Mouse (Mus musculus): ENCODE data around the gene Colq. TPM values are rescaled to one million over a fixed set of nuclear protein-coding genes. Genes with fewer than 3 reads are reported as not detected.

Colq gene
- total RNA-seq, 2 experiments from 2014 or later = 2.0 to 3.3 TPM

GRCm38 (mm10) chr14:31577966-31578735, 13.0 kb downstream of the Colq start:
- intact Hi-C loops (cut with DNase I) = no loop called here

GRCm38 (mm10) chr14:31576846-31577697, 14.1 kb downstream of the Colq start:
- intact Hi-C loops (cut with DNase I) = no loop called here
- no peak for DNase-seq (ENCODE audit: extremely low spot score in 1 of 2, low spot score in 2 of 2)

More at GRCm38 (mm10) chr14:31577966-31578735, 13.0 kb downstream of the Colq start:
- no peak for DNase-seq (ENCODE audit: extremely low spot score in 1 of 2, low spot score in 2 of 2)

GRCm38 (mm10) chr14:31575866-31576265, 15.3 kb downstream of the Colq start:
- intact Hi-C loops (cut with DNase I) = no loop called here
- peak in 1 of 2 experiments; percentile 52 for DNase-seq (ENCODE audit: extremely low spot score in 1 of 2, low spot score in 2 of 2)

- no peak for DNase-seq (ENCODE audit: extremely low spot score in 1 of 2, low spot score in 2 of 2)
- intact Hi-C loops (cut with DNase I) = no loop called here
Measured at GRCm38 (mm10) chr14:31574903-31575665, 16.1 kb downstream of the Colq start.

GRCm38 (mm10) chr14:31572561-31573175, 18.5 kb downstream of the Colq start:
- peak; percentile 45 to 63 for DNase-seq (ENCODE audit: extremely low spot score in 1 of 2, low spot score in 2 of 2)
- intact Hi-C loops (cut with DNase I) = no loop called here

GRCm38 (mm10) chr14:31571419-31571818, 19.7 kb downstream of the Colq start:
- no peak for DNase-seq (ENCODE audit: extremely low spot score in 1 of 2, low spot score in 2 of 2)
- intact Hi-C loops (cut with DNase I) = no loop called here

GRCm38 (mm10) chr14:31570131-31570951, 20.8 kb downstream of the Colq start:
- no peak for DNase-seq (ENCODE audit: extremely low spot score in 1 of 2, low spot score in 2 of 2)
- intact Hi-C loops (cut with DNase I) = no loop called here

- DNase-seq (ENCODE audit: extremely low spot score in 1 of 2, low spot score in 2 of 2) = peak; percentile 42 to 57
- intact Hi-C loops (cut with DNase I) = no loop called here
Measured at GRCm38 (mm10) chr14:31569151-31569631, 22.0 kb downstream of the Colq start.

GRCm38 (mm10) chr14:31565478-31566212, 25.5 kb downstream of the Colq start:
- DNase-seq (ENCODE audit: extremely low spot score in 1 of 2, low spot score in 2 of 2) = no peak
- intact Hi-C loops (cut with DNase I) = no loop called here

GRCm38 (mm10) chr14:31564452-31565179, 26.5 kb downstream of the Colq start:
- DNase-seq (ENCODE audit: extremely low spot score in 1 of 2, low spot score in 2 of 2) = no peak
- intact Hi-C loops (cut with DNase I) = no loop called here

- DNase-seq (ENCODE audit: extremely low spot score in 1 of 2, low spot score in 2 of 2) = no peak
- intact Hi-C loops (cut with DNase I) = no loop called here
Measured at GRCm38 (mm10) chr14:31560886-31561285, 30.3 kb downstream of the Colq start.

GRCm38 (mm10) chr14:31559216-31559615, 31.9 kb downstream of the Colq start:
- intact Hi-C loops (cut with DNase I) = no loop called here
- DNase-seq (ENCODE audit: extremely low spot score in 1 of 2, low spot score in 2 of 2) = no peak

- no peak for DNase-seq (ENCODE audit: extremely low spot score in 1 of 2, low spot score in 2 of 2)
- intact Hi-C loops (cut with DNase I) = no loop called here
Measured at GRCm38 (mm10) chr14:31557784-31558183, 33.4 kb downstream of the Colq start.

GRCm38 (mm10) chr14:31557273-31557672, 33.9 kb downstream of the Colq start:
- intact Hi-C loops (cut with DNase I) = no loop called here
- DNase-seq (ENCODE audit: extremely low spot score in 1 of 2, low spot score in 2 of 2) = no peak

- DNase-seq (ENCODE audit: extremely low spot score in 1 of 2, low spot score in 2 of 2) = no peak
- intact Hi-C loops (cut with DNase I) = no loop called here
Measured at GRCm38 (mm10) chr14:31556526-31557260, 34.5 kb downstream of the Colq start.

- no peak for DNase-seq (ENCODE audit: extremely low spot score in 1 of 2, low spot score in 2 of 2)
- intact Hi-C loops (cut with DNase I) = no loop called here
Measured at GRCm38 (mm10) chr14:31555963-31556434, 35.1 kb downstream of the Colq start.
